Mouse (Mus musculus) liver, adult 2 months (tissue): ENCODE measurements at regions not wholly inside any gene's neighbourhood (a gene's known extent, or its start where the extent isn't known, plus 50 kb on each side); places are given as distances from the start of the nearest gene placed in this dataset.

Source experiments
- CTCF ChIP-seq: fragments of 200-500 bp; IDR thresholded peaks from 2 replicates; pipeline ENCODE4 v1.5.1; 2011; ENCODE audit warnings: low read depth, low read length, control low read depth
- POLR2A ChIP-seq: fragments of 200-500 bp; IDR thresholded peaks from 2 replicates; pipeline ENCODE4 v1.6.1; 2011; ENCODE audit warnings: low read length, control low read depth; ENCODE audit not compliant: insufficient read depth; ENCODE audit errors: extremely low read depth

DNA sequence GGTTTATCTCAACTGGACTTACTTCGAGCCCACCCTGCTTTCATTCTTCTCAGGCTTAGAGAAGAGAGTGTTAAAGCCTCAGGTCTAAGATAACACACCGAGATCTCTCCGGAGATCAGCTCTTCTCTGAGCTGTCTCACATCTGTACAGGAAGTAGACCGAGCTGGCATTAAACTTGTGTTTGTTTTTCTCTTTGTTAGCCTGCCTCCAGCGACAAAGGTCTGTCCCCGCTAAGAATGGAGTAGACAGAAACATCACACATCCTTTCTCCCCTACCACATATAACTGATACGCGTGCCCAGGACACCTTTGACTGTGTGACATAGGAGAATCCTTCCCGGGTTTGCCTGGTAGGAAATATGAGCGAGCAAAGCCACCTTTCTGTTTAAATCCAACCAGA lies 126.3 kb upstream of the 3110018I06Rik start:
- no peak for TF ChIP-seq POLR2A
- no peak for TF ChIP-seq CTCF
